Mouse (Mus musculus) hindbrain, embryonic 13.5 days (tissue): ENCODE results near the gene Cldn6. TPM values are rescaled to one million over a fixed set of nuclear protein-coding genes. Genes with fewer than 3 reads are reported as not detected.

Source experiments
- ATAC-seq: fragments of 200-750 bp; cut with Nextera tagmentation; 2 replicates; pipeline ENCODE4 v1.8.0; 2017; ENCODE audit warnings: moderate TSS enrichment; ENCODE audit not compliant: low FRiP score
- H3K27ac ChIP-seq: fragments of 300-500 bp; sonication (generic); 2 replicates; pipeline ENCODE4 v1.5.1; 2015; ENCODE audit warnings: inconsistent platforms, mild to moderate bottlenecking, moderate library complexity
- H3K27me3 ChIP-seq: fragments of 300-500 bp; sonication (generic); 2 replicates; pipeline ENCODE4 v1.6.1; 2015; ENCODE audit warnings: mild to moderate bottlenecking, inconsistent platforms
- H3K36me3 ChIP-seq: fragments of 300-500 bp; sonication (generic); 2 replicates; pipeline ENCODE4 v1.6.1; 2015; ENCODE audit warnings: mild to moderate bottlenecking, inconsistent platforms
- H3K4me1 ChIP-seq: fragments of 300-500 bp; sonication (generic); replicated peaks from 2 replicates; pipeline ENCODE4 v1.6.1; 2015; ENCODE audit warnings: inconsistent platforms
- H3K4me2 ChIP-seq: fragments of 300-500 bp; sonication (generic); 2 replicates; pipeline ENCODE4 v1.6.1; 2015; ENCODE audit warnings: inconsistent platforms, mild to moderate bottlenecking, moderate library complexity
- H3K4me3 ChIP-seq: fragments of 300-500 bp; sonication (generic); 2 replicates; pipeline ENCODE4 v1.5.1; 2015; ENCODE audit warnings: mild to moderate bottlenecking, inconsistent platforms
- H3K9ac ChIP-seq: fragments of 300-500 bp; sonication (generic); 2 replicates; pipeline ENCODE4 v1.6.1; 2015; ENCODE audit warnings: mild to moderate bottlenecking, inconsistent platforms
- H3K9me3 ChIP-seq: fragments of 300-500 bp; sonication (generic); 2 replicates; pipeline ENCODE4 v1.6.1; 2016; ENCODE audit warnings: inconsistent platforms
- WGBS: fragments of 180-500 bp; shearing (Covaris S2); methylation state at CpG from one replicate; pipeline ENCODE4 v1.1.7; 2015; 5-methylcytosine and 5-hydroxymethylcytosine counted together
- polyA plus RNA-seq: library from polyadenylated mRNA; unstranded; fragments of >200 nt; fragmentation: Nextera tagmentation; extraction: Ambion mirVana; gene quantifications from 2 replicates; pipeline ENCODE4 v1.2.1, GENCODE M21; 2015

Cldn6 gene
- polyA plus RNA-seq, 1 experiment from 2014 or later = 0.61 TPM

DNA sequence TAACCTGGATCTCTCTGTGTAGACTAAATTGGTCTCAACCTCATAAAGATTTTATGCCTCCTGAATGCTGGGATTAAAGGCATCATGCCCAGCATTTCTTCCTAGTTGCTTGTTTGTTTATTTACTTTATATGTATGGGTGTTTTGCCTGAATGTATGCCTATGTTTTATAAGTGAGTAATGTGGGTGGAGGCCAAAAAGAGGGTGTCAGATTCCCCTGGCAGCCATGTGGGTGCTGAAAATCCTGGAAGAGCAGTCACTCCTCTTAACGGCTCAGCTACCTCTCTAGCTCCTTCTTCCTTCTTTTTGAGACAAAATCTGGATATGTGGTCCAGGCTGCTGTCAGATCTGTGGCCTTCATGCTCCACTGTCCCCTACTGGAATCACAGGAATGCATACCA, 51.4 kb downstream of the Cldn6 start:
- Histone ChIP-seq H3K27me3 (no peaks in the 10 kb centered on the region), H3K36me3 (peaks cover 8% of the 10 kb centered on the region), H3K4me2 (no peak overlapping the region), H3K9me3 (no peaks in the 10 kb centered on the region), H3K4me1 (peaks cover 15% of the 10 kb centered on the region), H3K4me3 (no peak overlapping the region), H3K27ac (no peak overlapping the region), H3K9ac (no peak overlapping the region)
- WGBS = 74% methylated on average over 1 of the region's 1 CpGs
- no peak for ATAC-seq

Other genes with a start within 250 kb of the Cldn6 start
- gene Vmn2r117, start 199.6 kb upstream of the Cldn6 start, polyA plus RNA-seq = not detected in 2 replicates
- 17.7 and 18.2 TPM in 2 replicates for gene Zfp213, start 115.0 kb upstream of the Cldn6 start, polyA plus RNA-seq
- gene Zfp13, start 79.8 kb upstream of the Cldn6 start, polyA plus RNA-seq = 28.2 and 28.3 TPM in 2 replicates
- gene Zscan10, start 78.4 kb upstream of the Cldn6 start, polyA plus RNA-seq = 0.13 and 0.22 TPM in 2 replicates
- gene Mmp25, start 34.0 kb upstream of the Cldn6 start, polyA plus RNA-seq = 1.2 and 1.7 TPM in 2 replicates
- gene Bicdl2, start 18.7 kb upstream of the Cldn6 start, polyA plus RNA-seq = 0.10 TPM in 1 of 2 replicates, not detected in the other
- 108 and 109 TPM in 2 replicates for gene Hcfc1r1, start 5.7 kb upstream of the Cldn6 start, polyA plus RNA-seq
- 47.2 and 50.2 TPM in 2 replicates for gene Thoc6, start 5.4 kb upstream of the Cldn6 start, polyA plus RNA-seq
- 2.7 and 3.4 TPM in 2 replicates for gene Tnfrsf12a, start 1.8 kb upstream of the Cldn6 start, polyA plus RNA-seq
- gene Cldn9, start 4.8 kb downstream of the Cldn6 start, polyA plus RNA-seq = 1.4 and 2.5 TPM in 2 replicates
- gene 1520401A03Rik, start 43.5 kb downstream of the Cldn6 start, polyA plus RNA-seq = 0.06 and 0.27 TPM in 2 replicates
- 18.0 and 18.8 TPM in 2 replicates for gene Pkmyt1, start 47.1 kb downstream of the Cldn6 start, polyA plus RNA-seq
- gene Paqr4, start 61.6 kb downstream of the Cldn6 start, polyA plus RNA-seq = 54.3 and 58.2 TPM in 2 replicates
- gene Kremen2, start 66.6 kb downstream of the Cldn6 start, polyA plus RNA-seq = 0.55 and 0.83 TPM in 2 replicates
- gene Flywch1, start 92.4 kb downstream of the Cldn6 start, polyA plus RNA-seq = 224 and 228 TPM in 2 replicates
- 68.1 and 79.0 TPM in 2 replicates for gene Flywch2, start 106.8 kb downstream of the Cldn6 start, polyA plus RNA-seq
- gene Srrm2, start 111.3 kb downstream of the Cldn6 start, polyA plus RNA-seq = 583 TPM in 2 replicates
- gene Elob, start 149.9 kb downstream of the Cldn6 start, polyA plus RNA-seq = 1,330 and 1,360 TPM in 2 replicates
- 0.30 TPM in 2 replicates for gene Prss33, start 156.8 kb downstream of the Cldn6 start, polyA plus RNA-seq
- gene Prss32, start 164.6 kb downstream of the Cldn6 start, polyA plus RNA-seq = not detected in 2 replicates
- gene Prss41, start 164.9 kb downstream of the Cldn6 start, polyA plus RNA-seq = 0.86 and 0.98 TPM in 2 replicates
- gene Prss21, start 188.8 kb downstream of the Cldn6 start, polyA plus RNA-seq = not detected in 2 replicates
- not detected in 2 replicates for gene Dcpp1, start 201.6 kb downstream of the Cldn6 start, polyA plus RNA-seq
- gene Dcpp2, start 201.6 kb downstream of the Cldn6 start, polyA plus RNA-seq = not detected in 2 replicates
- gene Dcpp3, start 238.2 kb downstream of the Cldn6 start, polyA plus RNA-seq = not detected in 2 replicates